Mouse (Mus musculus): Measurements from ENCODE around the gene Elk3. TPM values are rescaled to one million over a fixed set of nuclear protein-coding genes. Genes with fewer than 3 reads are reported as not detected.

Elk3 gene
- polyA plus RNA-seq, 1 experiment from 2014 or later, result 8.1 TPM

DNA sequence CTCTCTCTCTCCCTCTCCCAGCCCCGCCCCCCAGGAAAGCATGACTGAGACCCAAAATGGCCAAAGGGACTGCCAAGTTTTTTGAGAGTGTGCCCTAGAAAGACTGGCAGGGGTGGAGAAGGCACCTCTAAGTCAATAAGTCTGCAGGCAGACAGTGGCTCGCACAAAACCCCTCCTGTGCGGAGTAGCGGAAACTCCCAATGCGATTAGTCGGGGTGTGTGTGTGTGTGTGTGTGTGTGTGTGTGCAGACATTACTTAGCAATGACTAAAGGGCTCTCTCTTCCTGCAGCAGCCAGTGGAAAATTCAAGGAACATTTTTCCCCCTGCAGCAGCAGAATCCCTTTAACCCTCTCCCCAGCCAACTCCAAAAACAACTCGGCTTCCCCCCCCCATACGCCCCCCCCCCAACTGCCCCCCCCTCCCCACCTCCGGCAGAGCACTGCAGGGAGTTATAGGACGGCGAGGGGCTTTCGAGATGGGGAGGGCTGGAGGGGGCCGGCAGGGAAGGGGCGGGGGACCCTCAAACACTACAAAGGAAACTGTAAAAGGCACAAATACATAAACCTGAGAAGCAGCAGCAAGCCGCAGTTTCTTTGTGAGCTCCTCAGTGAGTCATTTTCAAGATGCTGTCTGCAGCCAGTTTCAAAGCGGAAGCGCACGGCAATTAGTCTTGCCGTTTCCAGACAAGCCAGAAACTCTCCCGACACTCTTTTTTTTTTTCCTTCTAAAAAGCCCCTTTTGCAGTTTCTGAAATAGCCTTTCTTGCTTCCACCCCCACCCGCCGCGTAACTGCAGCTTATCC is 1.6 kb downstream of the Elk3 start:
- peaks cover 22% of the 10 kb centered on the region for H3K4me1 ChIP-seq (replicated peaks)
- H3K36me3 ChIP-seq, result no peaks in the 10 kb centered on the region
- H3K9ac ChIP-seq, result peak overlapping the region; percentile 48
- peak; percentile 78 for ATAC-seq (ENCODE audit: low FRiP score, low read depth)
- no peaks in the 10 kb centered on the region for H3K27me3 ChIP-seq
- under 1% methylated on average over 18 of the region's 23 CpGs for WGBS
- peak overlapping the region; percentile 48 for H3K4me3 ChIP-seq
- H3K4me2 ChIP-seq, result peak overlapping the region; percentile 98
- H3K9me3 ChIP-seq, result no peaks in the 10 kb centered on the region
- H3K27ac ChIP-seq (replicated peaks), result peak overlapping the region; percentile 61

- Histone ChIP-seq H3K4me2 (no peak overlapping the region), H3K36me3 (no peaks in the 10 kb centered on the region), H3K9me3 (no peaks in the 10 kb centered on the region), H3K27me3 (no peaks in the 10 kb centered on the region), H3K9ac (no peak overlapping the region), H3K4me3 (no peak overlapping the region), H3K4me1 (replicated peaks) (peaks cover 23% of the 10 kb centered on the region), H3K27ac (replicated peaks) (no peak overlapping the region)
- no peak for ATAC-seq (ENCODE audit: low FRiP score, low read depth)
- WGBS, result 86% methylated on average over 11 of the region's 11 CpGs
Measured at GRCm38 (mm10) chr10:93306367-93306766, 4.6 kb downstream of the Elk3 start.

- no peaks in the 10 kb centered on the region for H3K9me3 ChIP-seq
- 71% methylated on average over 6 of the region's 6 CpGs for WGBS
- H3K4me2 ChIP-seq, result no peak overlapping the region
- H3K4me1 ChIP-seq (replicated peaks), result peaks cover 19% of the 10 kb centered on the region
- H3K4me3 ChIP-seq, result no peak overlapping the region
- no peaks in the 10 kb centered on the region for H3K27me3 ChIP-seq
- ATAC-seq (ENCODE audit: low FRiP score, low read depth), result no peak
- H3K27ac ChIP-seq (replicated peaks), result no peak overlapping the region
- H3K9ac ChIP-seq, result no peak overlapping the region
- H3K36me3 ChIP-seq, result no peaks in the 10 kb centered on the region
Measured at GRCm38 (mm10) chr10:93305946-93306345, 5.0 kb downstream of the Elk3 start.

DNA sequence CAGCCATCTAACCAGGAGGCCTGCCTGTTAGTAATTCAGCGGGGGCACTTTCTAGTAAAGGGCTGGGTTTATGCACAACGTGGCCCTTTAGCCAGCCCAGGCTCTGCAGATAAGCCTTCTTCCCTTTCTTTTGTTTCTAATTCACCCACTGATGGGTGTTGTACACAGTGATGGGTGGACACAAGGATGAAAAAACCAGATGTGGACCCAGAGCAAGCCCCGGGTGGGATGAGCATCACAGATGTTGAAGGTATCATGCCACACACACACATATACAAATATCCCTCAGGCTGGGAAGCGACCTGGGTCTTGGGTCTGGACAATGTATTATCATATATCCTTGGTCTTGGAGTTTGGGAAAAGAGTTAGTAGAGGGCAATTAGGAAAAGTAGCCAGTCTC is 7.7 kb downstream of the Elk3 start:
- Histone ChIP-seq H3K27ac (replicated peaks) (no peak overlapping the region), H3K9ac (no peak overlapping the region; the same call in 1 of the 2 replicates), H3K27me3 (no peaks in the 10 kb centered on the region), H3K36me3 (no peaks in the 10 kb centered on the region), H3K4me3 (no peak overlapping the region), H3K9me3 (no peaks in the 10 kb centered on the region), H3K4me2 (no peak overlapping the region), H3K4me1 (replicated peaks) (0 out of 2 replicates have a peak, but pooled peaks cover 4% of the 10 kb centered on the region)
- WGBS, result 83% methylated on average over 4 of the region's 4 CpGs
- no peak for ATAC-seq (ENCODE audit: low FRiP score, low read depth)

GRCm38 (mm10) chr10:93301831-93302230 is 9.1 kb downstream of the Elk3 start:
- H3K9ac ChIP-seq, result no peak overlapping the region
- WGBS, result 79% methylated on average over 8 of the region's 8 CpGs
- H3K4me3 ChIP-seq, result no peak overlapping the region
- H3K9me3 ChIP-seq, result no peaks in the 10 kb centered on the region
- no peaks in the 10 kb centered on the region for H3K36me3 ChIP-seq
- H3K27ac ChIP-seq (replicated peaks), result no peak overlapping the region
- 0 out of 2 replicates have a peak, but pooled peaks cover 4% of the 10 kb centered on the region for H3K4me1 ChIP-seq (replicated peaks)
- H3K4me2 ChIP-seq, result no peak overlapping the region
- no peaks in the 10 kb centered on the region for H3K27me3 ChIP-seq
- ATAC-seq (ENCODE audit: low FRiP score, low read depth), result no peak

DNA sequence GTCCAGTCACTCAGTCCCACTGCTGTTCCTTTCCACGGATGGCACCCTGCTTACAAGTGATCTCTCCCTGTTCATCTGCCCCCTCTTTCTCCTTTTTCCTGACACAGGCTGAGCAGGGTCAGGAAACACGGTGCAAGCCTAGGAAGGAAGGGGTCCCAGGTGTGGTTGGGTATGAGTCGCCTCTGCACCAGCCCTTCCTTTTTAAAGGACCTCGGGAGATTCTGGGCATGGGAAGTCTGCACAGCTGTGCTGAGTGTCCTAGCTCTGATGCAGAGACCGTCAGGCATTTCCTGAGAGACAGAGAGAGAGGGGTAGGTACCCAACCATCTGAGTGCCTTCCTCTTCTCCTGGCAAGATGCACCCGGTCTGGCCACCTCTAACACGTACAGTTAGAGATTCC is 12.7 kb downstream of the Elk3 start:
- ATAC-seq (ENCODE audit: low FRiP score, low read depth), result peak; percentile 42
- H3K27ac ChIP-seq (replicated peaks), result no peak overlapping the region; the same call in 1 of the 2 replicates

GRCm38 (mm10) chr10:93297774-93298173 is 13.2 kb downstream of the Elk3 start:
- Histone ChIP-seq H3K27ac (replicated peaks) (no peak overlapping the region), H3K36me3 (no peaks in the 10 kb centered on the region), H3K4me2 (no peak overlapping the region), H3K9ac (no peak overlapping the region), H3K9me3 (no peaks in the 10 kb centered on the region), H3K27me3 (no peaks in the 10 kb centered on the region), H3K4me1 (replicated peaks) (peaks cover 21% of the 10 kb centered on the region; the same call in 1 of the 2 replicates), H3K4me3 (no peak overlapping the region)
- no peak for ATAC-seq (ENCODE audit: low FRiP score, low read depth)
- WGBS, result 40% methylated on average over 5 of the region's 5 CpGs

More for the DNA sequence above, 12.7 kb downstream of the Elk3 start:
- Histone ChIP-seq H3K9ac (no peak overlapping the region), H3K36me3 (no peaks in the 10 kb centered on the region), H3K4me1 (replicated peaks) (peaks cover 25% of the 10 kb centered on the region; the same call in 1 of the 2 replicates), H3K9me3 (no peaks in the 10 kb centered on the region), H3K4me3 (no peak overlapping the region), H3K4me2 (no peak overlapping the region), H3K27me3 (no peaks in the 10 kb centered on the region)
- WGBS, result 61% methylated on average over 7 of the region's 7 CpGs

- 76% methylated on average over 20 of the region's 20 CpGs for WGBS
- Histone ChIP-seq H3K27me3 (no peaks in the 10 kb centered on the region), H3K9me3 (no peaks in the 10 kb centered on the region), H3K27ac (replicated peaks) (no peak overlapping the region; the same call in 1 of the 2 replicates), H3K9ac (no peak overlapping the region), H3K4me3 (no peak overlapping the region), H3K4me2 (no peak overlapping the region), H3K36me3 (no peaks in the 10 kb centered on the region), H3K4me1 (replicated peaks) (peaks cover 26% of the 10 kb centered on the region)
- no peak for ATAC-seq (ENCODE audit: low FRiP score, low read depth)
Measured at GRCm38 (mm10) chr10:93294547-93295219, 16.3 kb downstream of the Elk3 start.

- Histone ChIP-seq H3K27ac (replicated peaks) (no peak overlapping the region), H3K9me3 (no peaks in the 10 kb centered on the region), H3K4me3 (no peak overlapping the region), H3K36me3 (no peaks in the 10 kb centered on the region), H3K4me2 (no peak overlapping the region), H3K27me3 (no peaks in the 10 kb centered on the region), H3K4me1 (replicated peaks) (peaks cover 35% of the 10 kb centered on the region), H3K9ac (no peak overlapping the region)
- whole genome bisulfite sequencing, result 80% methylated on average over 7 of the region's 7 CpGs
- ATAC-seq (ENCODE audit: low FRiP score, low read depth), result no peak
Measured at GRCm38 (mm10) chr10:93293621-93294020, 17.3 kb downstream of the Elk3 start.

DNA sequence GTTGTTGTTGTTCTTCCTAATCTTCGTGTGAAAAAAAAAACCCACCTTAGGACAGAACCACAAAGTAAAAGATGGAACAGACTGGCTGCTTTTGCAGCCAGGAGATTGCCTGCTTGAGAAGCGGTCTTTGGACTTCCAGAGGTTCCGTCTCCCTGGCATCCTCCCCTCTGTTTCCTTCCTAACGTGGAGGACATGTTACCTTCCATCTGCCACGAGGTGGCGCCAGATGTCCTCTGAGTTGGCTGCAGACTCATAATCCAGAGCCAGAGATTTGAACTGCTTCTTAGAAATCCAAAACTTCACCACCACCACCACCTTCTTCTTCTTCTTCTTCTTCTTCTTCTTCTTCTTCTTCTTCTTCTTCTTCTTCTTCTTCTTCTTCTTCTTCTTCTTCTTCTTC is 19.1 kb downstream of the Elk3 start:
- Histone ChIP-seq H3K4me1 (replicated peaks) (peaks cover 39% of the 10 kb centered on the region), H3K27me3 (no peaks in the 10 kb centered on the region), H3K4me3 (no peak overlapping the region), H3K9me3 (no peaks in the 10 kb centered on the region), H3K36me3 (no peaks in the 10 kb centered on the region), H3K4me2 (no peak overlapping the region), H3K27ac (replicated peaks) (no peak overlapping the region), H3K9ac (no peak overlapping the region)
- 1% methylated on average over 6 of the region's 6 CpGs for WGBS
- no peak for ATAC-seq (ENCODE audit: low FRiP score, low read depth)

- Histone ChIP-seq H3K4me3 (no peak overlapping the region), H3K36me3 (no peaks in the 10 kb centered on the region), H3K27ac (replicated peaks) (no peak overlapping the region), H3K4me1 (replicated peaks) (peaks cover 39% of the 10 kb centered on the region), H3K9ac (no peak overlapping the region), H3K4me2 (no peak overlapping the region), H3K27me3 (no peaks in the 10 kb centered on the region), H3K9me3 (no peaks in the 10 kb centered on the region)
- peak; percentile 43 for ATAC-seq (ENCODE audit: low FRiP score, low read depth)
- WGBS, result 34% methylated on average over 7 of the region's 7 CpGs
Measured at GRCm38 (mm10) chr10:93291352-93291751, 19.6 kb downstream of the Elk3 start.

GRCm38 (mm10) chr10:93289404-93289803 is 21.5 kb downstream of the Elk3 start:
- WGBS, result 52% methylated on average over 6 of the region's 6 CpGs
- Histone ChIP-seq H3K9me3 (no peaks in the 10 kb centered on the region), H3K4me2 (no peak overlapping the region), H3K36me3 (no peaks in the 10 kb centered on the region), H3K4me1 (replicated peaks) (peaks cover 25% of the 10 kb centered on the region), H3K9ac (no peak overlapping the region), H3K27ac (replicated peaks) (no peak overlapping the region), H3K4me3 (no peak overlapping the region), H3K27me3 (no peaks in the 10 kb centered on the region)
- no peak for ATAC-seq (ENCODE audit: low FRiP score, low read depth)
